Mouse (Mus musculus): ENCODE data around the gene Gnpat.
"Not testable (repeated sequence)": the region's sequence is repeated elsewhere in the genome, so short reads cannot be mapped to it uniquely, and the experiment has no call there.

Gnpat gene

GRCm38 (mm10) chr8:124862321-124863162, at the start of gene Gnpat, which contains the start of gene 2810004N23Rik:
Gnpat (plus strand) TSS chr8:124863033.
2810004N23Rik (minus strand) TSS chr8:124863120.
- DNase-seq: peak; percentile 95

DNA sequence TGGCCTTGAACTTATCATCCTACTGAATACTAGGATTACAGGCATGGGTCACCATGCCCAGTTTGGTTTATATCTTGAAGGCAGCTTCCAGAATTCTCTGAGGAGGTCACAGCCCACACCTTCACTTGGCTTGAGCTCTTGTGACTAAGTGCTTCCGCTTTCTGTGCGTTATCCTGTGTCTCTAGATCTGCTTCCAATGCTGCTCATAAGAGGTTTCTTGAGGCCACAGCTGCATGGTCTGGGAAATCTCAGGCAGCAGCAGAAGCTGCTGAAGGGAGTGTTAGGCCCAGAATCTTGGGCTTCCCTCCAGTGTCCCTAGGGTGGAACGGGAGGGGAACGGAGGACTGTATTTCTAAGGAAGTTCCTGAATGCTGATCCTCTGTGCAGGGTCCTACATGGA, 49.5 kb upstream of the Gnpat start:
- no peak for DNase-seq

- DNase-seq: no peak
These were observed 47.0 kb upstream of the Gnpat start for GRCm38 (mm10) chr8:124815870-124816269.

GRCm38 (mm10) chr8:124816866-124817265, 46.0 kb upstream of the Gnpat start:
- DNase-seq: no peak

GRCm38 (mm10) chr8:124817361-124817760, 45.5 kb upstream of the Gnpat start:
- no peak for DNase-seq

GRCm38 (mm10) chr8:124819612-124820115, 43.2 kb upstream of the Gnpat start:
- no peak for DNase-seq

- no peak for DNase-seq
These were observed 42.7 kb upstream of the Gnpat start for GRCm38 (mm10) chr8:124820125-124820524.

DNA sequence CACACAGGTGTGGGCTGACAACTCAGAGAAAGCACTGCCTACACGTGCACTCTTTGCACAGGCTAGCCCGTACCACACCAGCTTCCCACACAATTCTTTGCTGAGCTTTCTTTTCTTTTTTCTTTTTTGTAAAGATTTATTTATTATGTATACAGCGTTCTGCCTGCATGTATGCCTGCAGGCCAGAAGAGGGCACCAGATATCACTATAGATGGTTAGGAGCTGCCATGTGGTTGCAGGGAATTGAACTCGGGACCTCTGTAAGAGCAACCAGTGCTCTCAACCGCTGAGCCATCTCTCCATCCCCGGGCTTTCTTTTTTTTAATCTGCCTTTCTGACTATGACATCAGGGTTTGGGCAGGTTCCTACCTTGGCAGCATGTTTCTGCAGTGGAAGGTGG, 39.3 kb upstream of the Gnpat start:
- DNase-seq: no peak

GRCm38 (mm10) chr8:124826658-124827057, 36.2 kb upstream of the Gnpat start:
- no peak for DNase-seq

DNA sequence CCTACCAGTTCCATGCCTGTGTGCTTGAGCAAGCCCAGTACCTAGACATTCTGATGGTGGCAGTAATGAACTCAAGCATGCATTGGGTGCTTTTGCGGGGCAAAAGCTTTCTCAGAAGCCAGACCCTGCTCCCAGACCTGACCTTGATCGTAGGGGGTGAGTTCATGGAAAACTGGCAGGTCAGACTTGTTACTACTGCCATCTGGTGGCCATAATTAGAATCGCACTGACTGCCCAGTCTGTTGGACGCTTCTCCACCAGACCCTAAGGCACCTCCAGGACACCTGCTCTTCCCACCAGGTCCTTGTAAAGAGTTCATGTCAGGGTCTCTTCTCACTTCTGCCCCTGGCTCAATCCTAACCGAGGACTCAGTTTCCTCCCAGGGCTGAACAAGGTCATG, 35.4 kb upstream of the Gnpat start:
- peak; percentile 38 for DNase-seq

- no peak for DNase-seq
These were observed 34.1 kb upstream of the Gnpat start for GRCm38 (mm10) chr8:124828561-124829240.

DNA sequence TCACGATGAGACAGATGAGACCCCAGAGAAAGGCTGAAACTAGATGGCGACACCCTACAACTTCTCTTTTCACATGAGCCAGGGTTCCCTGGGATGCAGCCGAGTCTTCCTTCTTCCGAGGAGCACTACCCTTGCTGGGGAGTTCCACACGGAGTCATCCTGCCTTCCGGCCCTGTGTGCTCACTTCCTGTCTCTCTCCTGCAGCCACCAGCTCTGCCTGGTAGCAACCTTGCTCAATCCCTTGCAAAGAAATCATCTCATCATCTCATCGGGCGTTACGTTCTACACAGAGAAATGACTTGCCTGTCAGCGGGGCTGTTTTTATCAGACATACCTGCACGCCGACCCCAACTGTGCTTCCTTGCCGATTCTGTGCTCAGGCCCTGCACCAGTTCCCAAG, 32.8 kb upstream of the Gnpat start:
- DNase-seq: no peak

- no peak for DNase-seq
These were observed 31.3 kb upstream of the Gnpat start for GRCm38 (mm10) chr8:124831531-124831930.

GRCm38 (mm10) chr8:124831941-124832340, 30.9 kb upstream of the Gnpat start:
- DNase-seq: no peak

GRCm38 (mm10) chr8:124833430-124834205, 29.2 kb upstream of the Gnpat start:
- no peak for DNase-seq

- no peak for DNase-seq
These were observed 27.0 kb upstream of the Gnpat start for GRCm38 (mm10) chr8:124835848-124836247.

DNA sequence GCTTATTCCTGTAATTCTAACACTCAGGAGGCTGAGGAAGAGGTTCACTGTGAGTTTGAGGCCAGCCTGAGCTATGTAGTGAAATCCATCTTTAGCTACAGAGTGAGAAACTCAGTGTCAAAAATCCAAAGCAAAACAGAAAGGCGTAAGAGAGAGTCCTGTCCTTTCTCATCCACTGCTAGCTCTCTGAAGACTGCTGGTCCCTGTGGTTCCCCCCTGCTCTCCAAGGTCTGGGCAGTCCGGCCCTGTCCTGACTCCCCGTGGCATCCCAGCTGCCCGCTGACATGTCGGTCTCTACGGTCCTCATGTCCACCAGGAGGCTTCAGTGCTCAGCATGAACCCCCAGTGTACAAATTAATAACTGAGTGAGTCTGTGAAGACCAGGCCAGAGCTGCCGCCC, 26.6 kb upstream of the Gnpat start:
- no peak for DNase-seq

DNA sequence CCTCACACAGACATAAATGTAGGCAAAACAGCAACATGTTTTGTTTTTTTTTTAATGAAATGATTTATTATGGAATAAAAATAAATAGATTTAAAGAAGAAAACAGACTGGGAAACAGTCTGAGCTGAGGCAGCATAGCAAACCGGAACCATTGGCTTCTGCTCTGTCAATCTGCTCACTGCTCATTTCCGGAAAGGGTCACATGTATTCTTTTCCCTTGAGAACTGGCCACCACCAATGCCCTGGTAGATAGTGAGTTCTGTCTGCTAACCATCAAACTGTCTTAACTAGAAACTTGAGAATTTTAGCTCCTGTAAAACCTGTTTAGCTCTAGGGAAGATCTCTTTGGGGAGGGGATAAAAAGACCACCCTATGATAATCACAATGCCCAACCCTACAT, 25.9 kb upstream of the Gnpat start:
- DNase-seq: no peak

GRCm38 (mm10) chr8:124837956-124838355, 24.9 kb upstream of the Gnpat start:
- DNase-seq: no peak

- DNase-seq: no peak
These were observed 23.5 kb upstream of the Gnpat start for GRCm38 (mm10) chr8:124839371-124839770.

DNA sequence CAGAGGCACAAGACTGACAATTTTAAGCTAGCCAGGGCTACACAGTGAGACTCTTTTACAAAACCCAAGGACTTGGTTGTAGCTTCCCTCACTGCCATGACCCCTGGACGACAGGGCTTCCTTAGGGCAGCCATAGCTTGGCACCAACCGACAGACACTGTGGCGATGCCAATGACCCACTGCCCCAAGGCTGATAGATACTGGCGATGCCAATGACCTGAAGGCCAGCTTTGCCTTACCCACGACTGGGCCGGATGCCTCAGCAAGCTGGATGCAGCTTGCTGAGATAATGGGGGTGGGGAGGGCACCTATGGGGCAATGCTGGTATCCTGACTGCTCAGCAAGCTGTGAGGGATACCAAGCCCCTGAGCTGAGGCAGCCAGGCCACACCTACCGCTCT, 21.9 kb upstream of the Gnpat start:
- no peak for DNase-seq

DNA sequence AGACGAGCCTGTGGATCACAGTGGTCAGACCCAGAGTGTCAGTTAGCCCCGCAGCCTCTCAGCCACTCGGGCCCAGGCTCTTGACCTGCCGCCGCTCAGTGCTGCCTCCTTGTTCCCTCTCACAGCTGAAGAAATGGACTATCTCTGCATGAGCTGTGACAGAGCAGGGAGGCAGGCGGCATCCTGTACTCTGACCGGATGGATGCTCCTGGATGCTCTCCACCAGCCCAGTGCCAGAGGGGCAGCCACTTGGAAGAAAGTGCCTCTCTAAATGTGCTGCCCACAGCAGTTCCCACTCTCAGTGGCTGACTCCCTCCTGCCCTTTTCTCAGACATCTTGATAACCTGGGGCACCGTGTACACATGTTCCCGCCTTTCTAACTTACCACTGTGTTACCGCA, 21.1 kb upstream of the Gnpat start:
- DNase-seq: no peak

- DNase-seq: not testable (repeated sequence)
These were observed 19.9 kb upstream of the Gnpat start for GRCm38 (mm10) chr8:124842929-124843328.
